Mouse (Mus musculus): Measurements from ENCODE around the gene Gins2.
A peak's percentile ranks its signal among the peaks of the same experiment; 100 is the strongest.

Gins2 gene

GRCm38 (mm10) chr8:120588908-120589771, at the start of gene Gins2:
Gins2 (minus strand) TSS chr8:120589304.
- DNase-seq, result peak; percentile 98

GRCm38 (mm10) chr8:120634329-120634839, 45.3 kb upstream of the Gins2 start:
- peak; percentile 17 to 31 for DNase-seq

GRCm38 (mm10) chr8:120633665-120634271, 44.7 kb upstream of the Gins2 start:
- DNase-seq, result no peak

- DNase-seq, result no peak
Observed at GRCm38 (mm10) chr8:120632969-120633664, 44.0 kb upstream of the Gins2 start.

GRCm38 (mm10) chr8:120631441-120632375, 42.6 kb upstream of the Gins2 start:
- DNase-seq, result no peak

- no peak for DNase-seq
Observed at GRCm38 (mm10) chr8:120630848-120631247, 41.7 kb upstream of the Gins2 start.

GRCm38 (mm10) chr8:120630031-120630430, 40.9 kb upstream of the Gins2 start:
- no peak for DNase-seq

- peak; percentile 75 to 82 for DNase-seq
Observed at GRCm38 (mm10) chr8:120627298-120627697, 38.2 kb upstream of the Gins2 start.

GRCm38 (mm10) chr8:120626461-120626860, 37.4 kb upstream of the Gins2 start:
- no peak for DNase-seq

GRCm38 (mm10) chr8:120623608-120624007, 34.5 kb upstream of the Gins2 start:
- DNase-seq, result no peak

GRCm38 (mm10) chr8:120622161-120622560, 33.1 kb upstream of the Gins2 start:
- DNase-seq, result no peak

GRCm38 (mm10) chr8:120620441-120620840, 31.3 kb upstream of the Gins2 start:
- no peak for DNase-seq

GRCm38 (mm10) chr8:120619235-120620180, 30.4 kb upstream of the Gins2 start:
- no peak for DNase-seq

GRCm38 (mm10) chr8:120618110-120618509, 29.0 kb upstream of the Gins2 start:
- DNase-seq, result peak; percentile 67 to 76

- no peak for DNase-seq
Observed at GRCm38 (mm10) chr8:120616663-120617626, 27.8 kb upstream of the Gins2 start.

- no peak for DNase-seq
Observed at GRCm38 (mm10) chr8:120614491-120614890, 25.4 kb upstream of the Gins2 start.

- DNase-seq, result no peak
Observed at GRCm38 (mm10) chr8:120610824-120611223, 21.7 kb upstream of the Gins2 start.

GRCm38 (mm10) chr8:120607885-120608284, 18.8 kb upstream of the Gins2 start:
- DNase-seq, result peak; percentile 79 to 85

GRCm38 (mm10) chr8:120607460-120607859, 18.4 kb upstream of the Gins2 start:
- no peak for DNase-seq

GRCm38 (mm10) chr8:120602672-120603071, 13.6 kb upstream of the Gins2 start:
- DNase-seq, result no peak
